Mouse (Mus musculus): ENCODE data around the gene Myocd. TPM values are rescaled to one million over a fixed set of nuclear protein-coding genes. Genes with fewer than 3 reads are reported as not detected.
A peak's percentile ranks its signal among the peaks of the same experiment; 100 is the strongest.

Gene Myocd
- polyA plus RNA-seq, 1 experiment from 2014 or later: 0.11 TPM

DNA sequence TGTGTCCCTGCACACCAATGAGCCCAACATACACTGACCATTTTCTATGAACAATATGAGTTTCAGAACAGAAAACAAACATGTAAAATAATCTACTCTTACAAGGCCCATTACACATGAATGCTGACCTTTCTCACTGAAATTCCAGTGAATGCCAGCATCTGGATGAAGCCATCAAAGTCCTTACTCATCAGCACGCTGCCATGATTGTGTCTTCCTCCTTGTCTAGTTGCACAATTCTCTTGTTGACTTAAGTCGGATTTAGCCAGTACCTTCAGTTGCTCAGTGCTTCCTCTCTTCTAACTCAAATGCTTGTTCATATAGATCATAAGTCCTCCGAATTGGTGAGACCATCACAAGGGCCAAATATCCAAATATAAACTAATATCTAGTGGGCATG is 130.8 kb downstream of the Myocd start:
- WGBS: 88% methylated on average over 3 of the region's 3 CpGs
- no peak for ATAC-seq (ENCODE audit: low FRiP score, low TSS enrichment)

GRCm38 (mm10) chr11:65137145-65137652 is 132.6 kb downstream of the Myocd start:
- Histone ChIP-seq H3K4me1 (ENCODE audit: control insufficient read depth, insufficient read depth, low read length) (no peaks in the 10 kb centered on the region), H3K9me3 (ENCODE audit: control insufficient read depth, low read length) (no peaks in the 10 kb centered on the region), H3K36me3 (ENCODE audit: control insufficient read depth, insufficient read depth, low read length) (no peaks in the 10 kb centered on the region), H3K27me3 (ENCODE audit: control insufficient read depth, insufficient read depth, low read length) (no peaks in the 10 kb centered on the region), H3K4me3 (replicated peaks; ENCODE audit: low read depth, low read length) (no peak overlapping the region), H3K9ac (replicated peaks; ENCODE audit: low read length) (no peak overlapping the region), H3K27ac (replicated peaks; ENCODE audit: low read depth, low read length) (no peak overlapping the region), H3K4me2 (ENCODE audit: low read length) (no peak overlapping the region)
- ATAC-seq (ENCODE audit: low FRiP score, low TSS enrichment) (no peak), DNase-seq (no peak)
- WGBS: 62% methylated on average over 2 of the region's 2 CpGs

More for the DNA sequence above, 130.8 kb downstream of the Myocd start:
- DNase-seq: no peak
- Histone ChIP-seq H3K27me3 (ENCODE audit: control insufficient read depth, insufficient read depth, low read length) (no peaks in the 10 kb centered on the region), H3K4me2 (ENCODE audit: low read length) (no peak overlapping the region), H3K4me1 (ENCODE audit: control insufficient read depth, insufficient read depth, low read length) (no peaks in the 10 kb centered on the region), H3K27ac (replicated peaks; ENCODE audit: low read depth, low read length) (no peak overlapping the region), H3K9ac (replicated peaks; ENCODE audit: low read length) (no peak overlapping the region), H3K9me3 (ENCODE audit: control insufficient read depth, low read length) (no peaks in the 10 kb centered on the region), H3K36me3 (ENCODE audit: control insufficient read depth, insufficient read depth, low read length) (no peaks in the 10 kb centered on the region), H3K4me3 (replicated peaks; ENCODE audit: low read depth, low read length) (no peak overlapping the region)

DNA sequence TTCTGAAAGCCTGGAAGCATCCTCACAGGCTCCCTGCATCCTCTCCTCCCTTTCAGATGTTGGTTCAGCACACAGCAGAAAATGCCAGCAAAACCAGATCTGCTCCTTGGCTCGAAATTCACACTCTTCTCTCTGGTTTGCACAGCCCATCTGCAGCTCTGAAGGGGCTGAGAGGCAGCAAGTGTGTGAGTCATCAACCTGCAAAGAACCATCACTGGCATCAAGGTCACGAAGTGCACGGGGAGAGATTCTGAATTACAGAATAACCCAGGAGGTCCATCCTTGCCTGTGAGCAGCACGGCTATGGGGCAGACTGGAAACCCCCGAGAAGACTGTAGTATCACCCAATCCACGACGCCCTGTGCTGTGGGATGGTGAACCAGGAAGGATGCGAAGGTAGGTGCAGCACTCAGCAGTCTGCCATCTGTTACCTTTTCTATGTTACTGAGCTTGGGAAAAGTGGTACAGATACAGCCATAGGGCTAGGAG is 134.5 kb downstream of the Myocd start:
- no peaks in the 10 kb centered on the region for H3K4me1 ChIP-seq (ENCODE audit: control insufficient read depth, insufficient read depth, low read length)
- DNase-seq (no peak), ATAC-seq (ENCODE audit: low FRiP score, low TSS enrichment) (no peak)
- H3K9ac ChIP-seq (replicated peaks; ENCODE audit: low read length): no peak overlapping the region
- H3K27me3 ChIP-seq (ENCODE audit: control insufficient read depth, insufficient read depth, low read length): no peaks in the 10 kb centered on the region
- WGBS: 89% methylated on average over 8 of the region's 8 CpGs
- no peaks in the 10 kb centered on the region for H3K36me3 ChIP-seq (ENCODE audit: control insufficient read depth, insufficient read depth, low read length)
- H3K27ac ChIP-seq (replicated peaks; ENCODE audit: low read depth, low read length): no peak overlapping the region
- H3K9me3 ChIP-seq (ENCODE audit: control insufficient read depth, low read length): 0 out of 2 replicates have a peak, but pooled peaks cover 2% of the 10 kb centered on the region
- H3K4me3 ChIP-seq (replicated peaks; ENCODE audit: low read depth, low read length): no peak overlapping the region
- H3K4me2 ChIP-seq (ENCODE audit: low read length): no peak overlapping the region

- no peaks in the 10 kb centered on the region for H3K4me1 ChIP-seq (ENCODE audit: control insufficient read depth, insufficient read depth, low read length)
- WGBS: 90% methylated on average over 4 of the region's 4 CpGs
- no peak overlapping the region for H3K4me3 ChIP-seq (replicated peaks; ENCODE audit: low read depth, low read length)
- no peak overlapping the region for H3K27ac ChIP-seq (replicated peaks; ENCODE audit: low read depth, low read length)
- ATAC-seq (ENCODE audit: low FRiP score, low TSS enrichment): no peak
- H3K36me3 ChIP-seq (ENCODE audit: control insufficient read depth, insufficient read depth, low read length): no peaks in the 10 kb centered on the region
- H3K9me3 ChIP-seq (ENCODE audit: control insufficient read depth, low read length): 0 out of 2 replicates have a peak, but pooled peaks cover 2% of the 10 kb centered on the region
- no peak for DNase-seq
- no peak overlapping the region for H3K4me2 ChIP-seq (ENCODE audit: low read length)
- no peak overlapping the region for H3K9ac ChIP-seq (replicated peaks; ENCODE audit: low read length)
- no peaks in the 10 kb centered on the region for H3K27me3 ChIP-seq (ENCODE audit: control insufficient read depth, insufficient read depth, low read length)
Measured at GRCm38 (mm10) chr11:65133661-65134060, 136.1 kb downstream of the Myocd start.

GRCm38 (mm10) chr11:65129110-65129509 is 140.7 kb downstream of the Myocd start:
- no peak overlapping the region for H3K27ac ChIP-seq (replicated peaks; ENCODE audit: low read depth, low read length)
- no peaks in the 10 kb centered on the region for H3K27me3 ChIP-seq (ENCODE audit: control insufficient read depth, insufficient read depth, low read length)
- 90% methylated on average over 4 of the region's 4 CpGs for WGBS
- 0 out of 2 replicates have a peak, but pooled peaks cover 2% of the 10 kb centered on the region for H3K9me3 ChIP-seq (ENCODE audit: control insufficient read depth, low read length)
- no peak overlapping the region for H3K4me2 ChIP-seq (ENCODE audit: low read length)
- H3K4me3 ChIP-seq (replicated peaks; ENCODE audit: low read depth, low read length): no peak overlapping the region
- ATAC-seq (ENCODE audit: low FRiP score, low TSS enrichment): no peak
- no peaks in the 10 kb centered on the region for H3K36me3 ChIP-seq (ENCODE audit: control insufficient read depth, insufficient read depth, low read length)
- DNase-seq: no peak
- H3K4me1 ChIP-seq (ENCODE audit: control insufficient read depth, insufficient read depth, low read length): peaks cover 21% of the 10 kb centered on the region
- H3K9ac ChIP-seq (replicated peaks; ENCODE audit: low read length): no peak overlapping the region

DNA sequence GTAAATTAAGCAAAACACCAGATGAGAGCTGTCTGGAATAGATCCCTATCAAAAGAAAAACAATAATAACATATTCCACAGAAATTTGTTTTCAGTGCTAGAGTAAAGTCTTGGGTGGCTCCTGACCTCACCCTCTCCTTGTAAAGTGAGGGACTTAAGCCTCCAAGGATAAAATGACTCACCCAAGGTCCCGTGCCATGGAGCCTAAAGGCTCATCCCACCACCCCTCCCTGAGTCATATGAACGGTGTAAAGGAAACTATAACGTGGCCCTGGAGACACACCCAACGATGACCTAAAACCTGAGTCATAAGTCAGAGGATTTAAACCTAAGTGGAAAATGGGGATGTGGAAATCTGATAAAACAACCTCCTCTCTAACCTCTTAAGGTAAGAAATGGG is 141.1 kb downstream of the Myocd start:
- WGBS: 91% methylated on average over 4 of the region's 4 CpGs
- H3K9me3 ChIP-seq (ENCODE audit: control insufficient read depth, low read length): 0 out of 2 replicates have a peak, but pooled peaks cover 2% of the 10 kb centered on the region
- ATAC-seq (ENCODE audit: low FRiP score, low TSS enrichment): no peak

GRCm38 (mm10) chr11:65126566-65126965 is 143.2 kb downstream of the Myocd start:
- no peak overlapping the region for H3K4me2 ChIP-seq (ENCODE audit: low read length)
- DNase-seq (peak; percentile 42), ATAC-seq (ENCODE audit: low FRiP score, low TSS enrichment) (no peak)
- H3K9ac ChIP-seq (replicated peaks; ENCODE audit: low read length): peak overlapping the region; percentile 23; the same call in 1 of the 2 replicates
- H3K4me3 ChIP-seq (replicated peaks; ENCODE audit: low read depth, low read length): no peak overlapping the region
- 40% methylated on average over 9 of the region's 9 CpGs for WGBS
- H3K9me3 ChIP-seq (ENCODE audit: control insufficient read depth, low read length): 0 out of 2 replicates have a peak, but pooled peaks cover 2% of the 10 kb centered on the region
- no peaks in the 10 kb centered on the region for H3K36me3 ChIP-seq (ENCODE audit: control insufficient read depth, insufficient read depth, low read length)
- H3K27ac ChIP-seq (replicated peaks; ENCODE audit: low read depth, low read length): peak overlapping the region; percentile 55; the same call in 1 of the 2 replicates
- H3K27me3 ChIP-seq (ENCODE audit: control insufficient read depth, insufficient read depth, low read length): no peaks in the 10 kb centered on the region
- peaks cover 21% of the 10 kb centered on the region for H3K4me1 ChIP-seq (ENCODE audit: control insufficient read depth, insufficient read depth, low read length)

More for the DNA sequence above, 141.1 kb downstream of the Myocd start:
- H3K4me1 ChIP-seq (ENCODE audit: control insufficient read depth, insufficient read depth, low read length): peaks cover 21% of the 10 kb centered on the region
- H3K36me3 ChIP-seq (ENCODE audit: control insufficient read depth, insufficient read depth, low read length): no peaks in the 10 kb centered on the region
- H3K27me3 ChIP-seq (ENCODE audit: control insufficient read depth, insufficient read depth, low read length): no peaks in the 10 kb centered on the region
- no peak overlapping the region for H3K9ac ChIP-seq (replicated peaks; ENCODE audit: low read length)
- no peak overlapping the region for H3K4me2 ChIP-seq (ENCODE audit: low read length)
- no peak overlapping the region for H3K27ac ChIP-seq (replicated peaks; ENCODE audit: low read depth, low read length)
- H3K4me3 ChIP-seq (replicated peaks; ENCODE audit: low read depth, low read length): no peak overlapping the region
- DNase-seq: no peak

Other genes starting within 250 kb of the Myocd start
- 0.26 and 0.40 TPM in 2 replicates for gene 1700086D15Rik, start 110.1 kb downstream of the Myocd start, polyA plus RNA-seq (2014; fragmentation: Nextera tagmentation; extraction: Ambion mirVana)
- 13.0 and 14.9 TPM in 2 replicates for gene Arhgap44, start 107.0 kb downstream of the Myocd start, polyA plus RNA-seq (2014; fragmentation: Nextera tagmentation; extraction: Ambion mirVana)

Measured in midbrain, embryonic 14.5 days (tissue).